Mouse (Mus musculus) MEL (cell line): ENCODE results near the gene Hist1h1b.

Experiments
- BHLHE40 ChIP-seq: IDR thresholded peaks from 2 replicates; pipeline ENCODE4 v1.6.1; 2012; ENCODE audit warnings: low read depth, mild to moderate bottlenecking, inconsistent platforms, low read length, improper control_type of control experiment, borderline replicate concordance
- CTCF ChIP-seq, 3 experiments: IDR thresholded peaks in 2 of 3; conservative IDR thresholded peaks in 1 of 3; 2 replicates each; pipeline ENCODE4 v1.5.1; 2011 to 2012; ENCODE audit warnings: low read length in 3 of 3, low read depth in 2 of 3, mild to moderate bottlenecking in 2 of 3, improper control_type of control experiment in 1 of 3, inconsistent platforms in 1 of 3, mixed read lengths in 1 of 3, moderate library complexity in 1 of 3; ENCODE audit not compliant: control insufficient read depth in 1 of 3, insufficient read depth in 1 of 3, poor library complexity in 1 of 3, severe bottlenecking in 1 of 3
- GATA1 ChIP-seq: IDR thresholded peaks from 2 replicates; pipeline ENCODE4 v1.6.1; 2011; ENCODE audit warnings: low read depth, low read length, improper control_type of control experiment
- HCFC1 ChIP-seq: IDR thresholded peaks from 2 replicates; pipeline ENCODE4 v1.6.1; 2012; ENCODE audit warnings: low read depth, mild to moderate bottlenecking, inconsistent platforms, low read length, improper control_type of control experiment, moderate library complexity
- KAT2A ChIP-seq: conservative IDR thresholded peaks from 2 replicates; pipeline ENCODE4 v1.6.1; 2012; ENCODE audit warnings: low read depth, low read length, improper control_type of control experiment, inconsistent platforms
- MAX ChIP-seq: IDR thresholded peaks from 2 replicates; pipeline ENCODE4 v1.6.1; 2011; ENCODE audit warnings: low read length, improper control_type of control experiment
- MEF2A ChIP-seq: IDR thresholded peaks from 2 replicates; pipeline ENCODE4 v1.6.1; 2014; ENCODE audit warnings: low read depth, mild to moderate bottlenecking, inconsistent platforms, low read length, improper control_type of control experiment; ENCODE audit not compliant: poor library complexity, insufficient replicate concordance, severe bottlenecking; ENCODE audit errors: extremely low read depth
- NRF1 ChIP-seq: IDR thresholded peaks from 2 replicates; pipeline ENCODE4 v1.6.1; 2014; ENCODE audit warnings: low read depth, mild to moderate bottlenecking, inconsistent platforms, low read length, improper control_type of control experiment, moderate library complexity; ENCODE audit not compliant: poor library complexity, insufficient read depth, severe bottlenecking
- POLR2A ChIP-seq, 2 experiments: IDR thresholded peaks; 2 replicates each; pipeline ENCODE4 v1.6.1; 2011 to 2012; ENCODE audit warnings: low read length in 2 of 2, mild to moderate bottlenecking in 2 of 2, control low read depth in 1 of 2, improper control_type of control experiment in 1 of 2, low read depth in 1 of 2, moderate library complexity in 1 of 2; ENCODE audit not compliant: control insufficient read depth in 1 of 2, insufficient read depth in 1 of 2, poor library complexity in 1 of 2
- RCOR1 ChIP-seq: IDR thresholded peaks from 2 replicates; pipeline ENCODE4 v1.6.1; 2012; ENCODE audit warnings: low read depth, mild to moderate bottlenecking, inconsistent platforms, low read length, improper control_type of control experiment
- SMC3 ChIP-seq: IDR thresholded peaks from 2 replicates; pipeline ENCODE4 v1.6.1; 2011; ENCODE audit warnings: low read depth, low read length, improper control_type of control experiment
- TAL1 ChIP-seq: IDR thresholded peaks from 2 replicates; pipeline ENCODE4 v1.6.1; 2012; ENCODE audit warnings: mild to moderate bottlenecking, inconsistent platforms, low read length, moderate library complexity, mixed read lengths
- USF1 ChIP-seq: IDR thresholded peaks from 2 replicates; pipeline ENCODE4 v1.6.1; 2014; ENCODE audit warnings: low read depth, mild to moderate bottlenecking, inconsistent platforms, low read length, improper control_type of control experiment, moderate library complexity

DNA sequence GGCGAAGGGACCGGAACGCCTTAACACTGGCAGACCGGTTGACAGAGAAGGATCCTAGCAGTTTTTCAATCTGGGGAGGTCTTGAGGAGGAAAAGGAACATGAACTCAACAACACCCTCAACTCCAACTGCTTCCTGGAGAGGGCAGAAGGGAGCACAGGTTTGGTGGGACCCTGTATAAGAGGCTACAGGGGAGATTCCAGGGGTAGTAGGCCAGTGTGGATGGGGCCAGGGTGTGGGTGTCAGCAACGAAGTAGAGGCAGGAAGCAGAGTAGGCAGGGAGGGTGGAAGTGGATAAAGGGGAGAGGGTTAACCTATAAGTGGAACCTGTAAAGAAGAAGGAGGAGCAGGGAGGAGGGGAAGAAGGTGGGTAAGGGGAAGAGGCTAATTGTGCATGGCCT, 47.0 kb downstream of the Hist1h1b start:
- TF ChIP-seq USF1 (no peak), GATA1 (no peak), CTCF (IDR thresholded peaks at IDR 0.05 in 2 of 3, conservative IDR thresholded peaks at IDR 0.05 in 1 of 3; ENCODE audit: control insufficient read depth in 1 of 3, insufficient read depth in 1 of 3, low read depth in 2 of 3, low read length in 3 of 3, poor library complexity in 1 of 3, severe bottlenecking in 1 of 3) (peak; percentile 13 to 32 (median 27); a peak in 4 of 6 replicates), BHLHE40 (no peak), POLR2A (IDR thresholded peaks at IDR 0.05; ENCODE audit: control insufficient read depth in 1 of 2, insufficient read depth in 1 of 2, low read depth in 1 of 2, low read length in 2 of 2, poor library complexity in 1 of 2) (no peak), MEF2A (no peak), MAX (no peak), HCFC1 (no peak), NRF1 (no peak), SMC3 (0 out of 2 replicates have a peak, but pooled peaks have one; percentile 9), TAL1 (no peak), RCOR1 (no peak), KAT2A (no peak)
